Mouse (Mus musculus) induced T-regulatory cell, adult 2 months (primary cell): Measurements from ENCODE around the gene Rfx5.
A peak's percentile ranks its signal among the peaks of the same experiment; 100 is the strongest.
"Not testable (repeated sequence)": the region's sequence is repeated elsewhere in the genome, so short reads cannot be mapped to it uniquely, and the experiment has no call there.

Experiments
- DNase-seq: peaks from one replicate; pipeline ENCODE4 v3.0.0-alpha.2; 2012; ENCODE audit warnings: low read depth

The Rfx5 gene

GRCm38 (mm10) chr3:94953764-94954616, at the start of gene Rfx5:
Rfx5 (plus strand) TSS chr3:94954075.
- peak; percentile 99 for DNase-seq

DNA sequence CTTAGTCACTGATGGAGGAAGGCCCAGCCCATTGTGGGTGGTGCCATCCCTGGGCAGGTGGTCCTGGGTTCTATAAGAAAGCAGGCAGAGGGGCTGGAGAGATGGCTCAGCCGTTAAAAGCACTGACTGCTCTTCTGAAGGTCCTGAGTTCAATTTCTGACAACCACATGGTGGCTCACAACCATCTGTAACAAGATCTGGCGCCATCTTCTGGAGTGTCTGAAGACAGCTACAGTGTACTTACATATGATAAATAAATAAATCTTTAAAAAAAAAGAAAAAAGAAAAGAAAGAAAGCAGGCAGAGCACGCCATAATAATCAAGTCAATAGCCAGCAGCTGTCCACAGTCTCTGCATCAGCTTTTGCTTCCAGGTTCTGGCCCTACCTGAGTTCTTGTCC, 49.1 kb upstream of the Rfx5 start:
- DNase-seq, result not testable (repeated sequence)

GRCm38 (mm10) chr3:94906482-94906881, 47.4 kb upstream of the Rfx5 start:
- no peak for DNase-seq

- DNase-seq, result no peak
These were observed 42.7 kb upstream of the Rfx5 start for GRCm38 (mm10) chr3:94911050-94911693.

- DNase-seq, result no peak
These were observed 40.1 kb upstream of the Rfx5 start for GRCm38 (mm10) chr3:94913801-94914200.

DNA sequence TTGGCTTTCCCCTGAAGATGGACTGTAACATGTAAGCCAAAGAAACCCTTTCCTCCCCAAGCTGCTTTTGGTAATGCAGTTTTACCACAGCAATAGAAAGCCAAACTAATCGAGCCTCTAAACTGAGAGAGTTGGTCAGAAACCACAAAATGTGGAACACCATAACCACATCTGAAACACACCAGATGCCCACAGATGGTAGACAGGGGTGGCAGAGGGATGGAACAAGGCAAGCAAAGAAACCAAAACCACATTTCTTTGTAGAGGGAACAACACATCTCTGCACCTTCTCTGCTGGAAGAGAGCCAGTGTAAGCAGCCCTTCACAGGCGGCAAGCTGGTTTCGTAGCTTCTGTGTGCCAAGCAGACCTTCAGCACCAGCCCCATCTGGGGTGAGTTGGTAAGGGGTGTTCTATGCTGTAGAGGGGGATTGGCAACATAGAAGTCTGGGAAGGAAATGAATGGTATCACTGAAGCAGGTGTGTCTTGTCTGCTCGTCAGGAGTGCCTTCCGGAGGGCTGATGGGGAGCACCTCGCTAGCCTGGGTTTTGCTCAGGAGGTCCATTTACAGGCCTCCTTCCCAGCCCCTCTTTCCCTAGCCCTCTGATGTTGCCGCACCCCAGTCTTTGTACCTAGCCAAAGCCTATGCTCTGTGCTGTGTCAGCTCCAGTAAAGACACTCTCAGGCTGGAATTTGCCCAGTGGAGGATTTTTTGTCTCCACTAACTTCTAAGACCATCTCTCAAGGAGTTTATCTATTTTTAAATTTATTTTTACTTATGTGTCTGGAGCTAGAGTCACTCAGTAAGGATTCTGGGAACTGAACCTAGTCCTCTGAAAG, 37.8 kb upstream of the Rfx5 start:
- peak; percentile 27 for DNase-seq

- no peak for DNase-seq
These were observed 36.0 kb upstream of the Rfx5 start for GRCm38 (mm10) chr3:94917816-94918361.

GRCm38 (mm10) chr3:94918845-94919244, 35.0 kb upstream of the Rfx5 start:
- DNase-seq, result no peak

DNA sequence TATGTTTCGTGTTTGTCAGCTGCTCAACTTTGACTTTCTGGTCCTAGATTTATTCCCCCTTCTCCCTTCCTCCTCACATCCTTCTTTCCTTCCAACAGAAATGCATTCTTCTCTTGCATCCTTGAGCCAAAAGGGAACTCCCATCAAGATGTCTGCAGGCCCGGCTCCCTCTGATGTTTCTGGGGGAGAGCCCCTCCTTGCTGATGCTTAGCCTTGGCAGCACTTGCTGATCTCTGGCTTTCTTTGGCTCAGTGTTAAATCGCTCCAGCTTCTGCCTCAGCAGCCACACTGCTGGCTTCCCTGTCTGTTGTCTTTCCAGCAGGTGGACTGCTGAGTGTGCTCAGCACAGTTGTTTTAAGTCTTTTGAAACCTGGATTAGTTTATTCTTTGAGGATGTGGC, 32.8 kb upstream of the Rfx5 start:
- DNase-seq, result no peak

DNA sequence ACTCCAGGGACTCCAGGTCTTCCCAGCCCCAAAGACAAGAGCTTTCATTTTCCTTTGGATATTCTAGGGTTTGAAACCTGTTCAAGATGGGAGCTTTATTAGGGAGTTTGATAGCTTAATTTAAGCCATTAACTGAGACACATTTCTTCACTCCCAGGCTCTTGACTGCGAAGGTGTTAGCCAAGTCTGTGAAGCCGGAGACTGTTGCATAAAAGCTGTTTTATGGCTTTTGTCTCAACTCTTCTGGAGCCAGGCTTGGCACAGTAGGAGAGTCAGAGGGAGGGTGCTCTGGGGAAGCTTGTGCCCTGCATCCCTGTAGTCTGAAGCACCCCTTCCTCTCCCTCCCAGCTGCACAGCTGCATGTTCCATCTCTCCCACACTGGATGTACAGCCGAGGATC, 31.5 kb upstream of the Rfx5 start:
- DNase-seq, result no peak

- DNase-seq, result no peak
These were observed 29.2 kb upstream of the Rfx5 start for GRCm38 (mm10) chr3:94924688-94925087.

- not testable (repeated sequence) for DNase-seq
These were observed 27.6 kb upstream of the Rfx5 start for GRCm38 (mm10) chr3:94926301-94926736.

- not testable (repeated sequence) for DNase-seq
These were observed 24.9 kb upstream of the Rfx5 start for GRCm38 (mm10) chr3:94928979-94929378.

- DNase-seq, result not testable (repeated sequence)
These were observed 23.2 kb upstream of the Rfx5 start for GRCm38 (mm10) chr3:94930386-94931266.

- DNase-seq, result not testable (repeated sequence)
These were observed 22.3 kb upstream of the Rfx5 start for GRCm38 (mm10) chr3:94931427-94932082.

GRCm38 (mm10) chr3:94932279-94932678, 21.6 kb upstream of the Rfx5 start:
- not testable (repeated sequence) for DNase-seq

DNA sequence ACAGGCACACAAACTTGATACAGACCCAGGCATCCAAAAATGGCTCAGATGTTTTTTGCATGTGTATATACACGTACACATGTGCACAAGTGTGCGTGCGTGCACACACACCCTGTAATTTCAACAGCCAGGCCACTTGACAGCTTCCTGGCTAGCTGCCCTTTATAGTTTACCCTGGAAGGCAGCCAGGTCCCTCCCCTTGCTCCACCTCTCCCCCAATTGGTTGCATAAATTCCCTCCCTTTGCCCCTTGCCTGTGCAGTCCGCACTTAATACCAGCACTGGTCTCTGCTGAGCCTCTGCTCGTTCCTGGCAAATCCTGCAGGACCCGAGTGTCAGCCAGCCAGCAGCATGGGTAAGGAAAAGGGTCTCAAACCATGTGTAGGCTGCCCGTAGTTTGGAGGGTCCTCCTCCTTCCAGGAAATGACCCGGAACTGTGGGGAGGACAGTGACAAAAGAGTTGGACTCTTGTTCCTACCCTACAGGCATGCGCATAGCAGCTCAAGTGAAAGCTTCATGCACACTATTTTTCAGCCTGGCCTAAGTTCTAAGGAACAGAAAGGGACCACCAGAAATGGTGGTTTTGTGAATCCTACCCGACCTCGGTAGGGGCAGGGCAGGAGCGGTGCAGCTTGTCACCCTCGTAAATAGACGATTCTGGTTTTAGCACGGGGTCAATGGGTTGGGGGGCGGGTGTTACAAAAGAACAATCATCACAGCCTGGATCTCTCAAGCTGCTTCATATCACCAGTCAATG, 20.9 kb upstream of the Rfx5 start, which contains the start of gene Selenbp1:
Gene Selenbp1 (plus strand): TSS at position 248 of the 756 bp plus-strand sequence.
- no peak for DNase-seq

GRCm38 (mm10) chr3:94933604-94934003, 20.3 kb upstream of the Rfx5 start:
- not testable (repeated sequence) for DNase-seq

DNA sequence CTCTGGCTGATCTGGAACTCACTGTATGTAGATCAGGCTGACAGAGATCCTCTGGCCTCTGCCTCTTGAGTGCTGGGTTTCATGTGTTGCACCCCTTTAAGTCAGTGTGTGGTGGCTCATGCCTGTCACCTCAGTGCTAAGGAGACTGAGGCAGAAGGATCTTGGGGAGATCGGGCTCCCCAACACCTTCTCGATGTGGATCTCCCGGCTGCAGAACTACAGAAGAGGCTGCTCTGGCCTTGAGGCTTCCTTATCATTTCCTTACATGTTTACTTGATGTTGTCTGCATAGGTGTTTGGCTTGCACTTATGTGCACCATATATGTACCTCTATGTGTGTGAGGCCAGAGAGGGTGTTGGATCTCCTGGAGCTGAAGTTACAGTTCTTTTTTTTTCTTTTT, 19.3 kb upstream of the Rfx5 start:
- not testable (repeated sequence) for DNase-seq

- not testable (repeated sequence) for DNase-seq
These were observed 18.5 kb upstream of the Rfx5 start for GRCm38 (mm10) chr3:94935332-94935731.
